Mouse (Mus musculus) G1E (cell line): ENCODE results near the gene Ift140.

Source experiments
- CTCF ChIP-seq: IDR thresholded peaks from 2 replicates; pipeline ENCODE4 v1.5.1; 2012; ENCODE audit warnings: low read depth, low read length, inconsistent platforms, mixed read lengths
- GATA1 ChIP-seq: IDR thresholded peaks from 2 replicates; pipeline ENCODE4 v1.6.1; 2012; ENCODE audit warnings: borderline replicate concordance, low read length, inconsistent platforms, mixed read lengths
- GATA2 ChIP-seq: IDR thresholded peaks from 2 replicates; pipeline ENCODE4 v1.6.1; 2012; ENCODE audit warnings: low read depth, low read length, inconsistent platforms, borderline replicate concordance
- POLR2AphosphoS5 ChIP-seq: IDR thresholded peaks from 2 replicates; pipeline ENCODE4 v1.6.1; 2012; ENCODE audit warnings: low read depth, low read length, inconsistent platforms; ENCODE audit not compliant: insufficient replicate concordance
- TAL1 ChIP-seq: conservative IDR thresholded peaks from 2 replicates; pipeline ENCODE4 v1.6.1; 2012; ENCODE audit warnings: low read depth, low read length, inconsistent platforms, mixed read lengths

DNA sequence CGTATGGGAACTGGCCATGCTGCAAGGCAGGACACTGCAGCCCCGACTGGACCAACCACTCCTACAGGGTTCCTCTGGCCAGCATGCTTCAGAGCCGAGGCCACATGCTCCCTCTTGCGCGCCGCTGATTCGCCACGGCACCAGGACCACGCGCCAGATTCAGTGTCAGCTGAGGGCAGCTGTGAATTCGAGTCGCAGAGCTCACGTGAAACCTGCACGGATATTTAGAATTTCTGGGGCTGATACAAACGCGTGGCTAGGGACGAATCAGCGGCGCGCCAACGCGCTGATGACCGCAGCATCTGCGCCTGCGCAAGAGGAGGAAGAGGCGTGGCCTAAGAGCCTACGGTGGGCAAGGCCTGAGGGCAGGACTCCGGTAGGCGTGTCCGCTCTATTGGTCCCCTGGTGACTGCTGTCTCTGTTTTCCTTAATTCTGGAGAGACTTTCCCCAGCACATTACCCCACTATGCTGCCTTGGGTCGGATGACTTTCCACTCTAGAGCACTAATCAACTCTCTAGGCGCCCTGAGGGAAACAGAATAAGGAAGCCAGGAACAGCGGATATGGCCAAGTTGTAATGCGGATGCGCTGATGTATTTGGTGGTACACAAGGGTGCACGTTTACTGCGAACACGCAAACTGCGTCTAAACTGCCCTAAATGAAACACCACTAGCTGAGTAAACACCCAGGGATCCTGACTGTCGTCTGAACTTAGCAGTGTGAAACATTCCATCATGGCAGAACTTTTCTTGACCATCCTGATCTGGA is 100.0 kb downstream of the Ift140 start, which contains the start of gene Telo2:
- TF ChIP-seq CTCF (no peak), GATA1 (no peak), POLR2AphosphoS5 (no peak), TAL1 (no peak), GATA2 (no peak)
